Mouse (Mus musculus) MEL (cell line): ENCODE results near the gene Cyp2d11. TPM values are rescaled to one million over a fixed set of nuclear protein-coding genes. Genes with fewer than 3 reads are reported as not detected.

Source experiments
- DNase-seq: peaks from one replicate; pipeline ENCODE4 v3.0.0; 2011; ENCODE audit warnings: low read depth, low spot score
- H3K27ac ChIP-seq: 2 replicates; pipeline ENCODE4 v1.5.1; 2012; ENCODE audit warnings: low read depth, mild to moderate bottlenecking, control low read depth, low read length, moderate library complexity; ENCODE audit not compliant: control insufficient read depth
- H3K27me3 ChIP-seq, 2 experiments: fragments of 150-350 bp in 1 of 2; sonication (generic) in 1 of 2; 2 replicates each; pipeline ENCODE4 v1.6.1; 2012; ENCODE audit warnings: low read length in 2 of 2, mild to moderate bottlenecking in 2 of 2, improper control_type of control experiment in 1 of 2, moderate library complexity in 1 of 2; ENCODE audit not compliant: insufficient read depth in 2 of 2, control insufficient read depth in 1 of 2
- H3K36me3 ChIP-seq, 2 experiments: 2 replicates each; pipeline ENCODE4 v1.6.1; 2012 to 2014; ENCODE audit warnings: low read length in 2 of 2, improper control_type of control experiment in 1 of 2, inconsistent platforms in 1 of 2, mild to moderate bottlenecking in 1 of 2; ENCODE audit not compliant: insufficient read depth in 2 of 2, control insufficient read depth in 1 of 2
- H3K4me1 ChIP-seq, 2 experiments: fragments of 150-350 bp in 1 of 2; sonication (generic) in 1 of 2; 2 replicates each; pipeline ENCODE4 v1.6.1; 2012; ENCODE audit warnings: low read length in 2 of 2, improper control_type of control experiment in 1 of 2, mild to moderate bottlenecking in 1 of 2; ENCODE audit not compliant: insufficient read depth in 2 of 2, control insufficient read depth in 1 of 2
- H3K4me3 ChIP-seq, 2 experiments: fragments of 150-350 bp in 1 of 2; sonication (generic) in 1 of 2; 2 replicates each; pipeline ENCODE4 v1.5.1; 2012; ENCODE audit warnings: low read depth in 2 of 2, low read length in 2 of 2, mild to moderate bottlenecking in 2 of 2, moderate library complexity in 2 of 2, control low read depth in 1 of 2, improper control_type of control experiment in 1 of 2; ENCODE audit not compliant: control insufficient read depth in 1 of 2, insufficient read depth in 1 of 2
- H3K79me2 ChIP-seq: 2 replicates; pipeline ENCODE4 v1.6.1; 2012; ENCODE audit warnings: mild to moderate bottlenecking, low read length, moderate library complexity; ENCODE audit not compliant: control insufficient read depth, poor library complexity, insufficient read depth
- H3K9ac ChIP-seq: 2 replicates; pipeline ENCODE4 v1.6.1; 2012; ENCODE audit warnings: low read depth, mild to moderate bottlenecking, control low read depth, low read length, moderate library complexity; ENCODE audit not compliant: control insufficient read depth, poor library complexity, severe bottlenecking
- H3K9me3 ChIP-seq: fragments of 150-350 bp; sonication (generic); replicated peaks from 2 replicates; pipeline ENCODE4 v1.6.1; 2012; ENCODE audit warnings: mild to moderate bottlenecking, low read length, improper control_type of control experiment, moderate library complexity; ENCODE audit not compliant: insufficient read depth
- CHD1 ChIP-seq: IDR thresholded peaks from 2 replicates; pipeline ENCODE4 v1.6.1; 2012; ENCODE audit warnings: low read depth, mild to moderate bottlenecking, inconsistent platforms, low read length, improper control_type of control experiment
- CHD2 ChIP-seq: IDR thresholded peaks from 2 replicates; pipeline ENCODE4 v1.6.1; 2011; ENCODE audit warnings: low read length, improper control_type of control experiment
- CTCF ChIP-seq, 3 experiments: IDR thresholded peaks in 2 of 3; conservative IDR thresholded peaks in 1 of 3; 2 replicates each; pipeline ENCODE4 v1.5.1; 2011 to 2012; ENCODE audit warnings: low read length in 3 of 3, low read depth in 2 of 3, mild to moderate bottlenecking in 2 of 3, improper control_type of control experiment in 1 of 3, inconsistent platforms in 1 of 3, mixed read lengths in 1 of 3, moderate library complexity in 1 of 3; ENCODE audit not compliant: control insufficient read depth in 1 of 3, insufficient read depth in 1 of 3, poor library complexity in 1 of 3, severe bottlenecking in 1 of 3
- GATA1 ChIP-seq: IDR thresholded peaks from 2 replicates; pipeline ENCODE4 v1.6.1; 2011; ENCODE audit warnings: low read depth, low read length, improper control_type of control experiment
- JUND ChIP-seq: IDR thresholded peaks from 2 replicates; pipeline ENCODE4 v1.6.1; 2011; ENCODE audit warnings: low read depth, mild to moderate bottlenecking, improper control_type of control experiment, low read length
- KAT2A ChIP-seq: conservative IDR thresholded peaks from 2 replicates; pipeline ENCODE4 v1.6.1; 2012; ENCODE audit warnings: low read depth, low read length, improper control_type of control experiment, inconsistent platforms
- MEF2A ChIP-seq: IDR thresholded peaks from 2 replicates; pipeline ENCODE4 v1.6.1; 2014; ENCODE audit warnings: low read depth, mild to moderate bottlenecking, inconsistent platforms, low read length, improper control_type of control experiment; ENCODE audit not compliant: poor library complexity, insufficient replicate concordance, severe bottlenecking; ENCODE audit errors: extremely low read depth
- MXI1 ChIP-seq: IDR thresholded peaks from 2 replicates; pipeline ENCODE4 v1.6.1; 2011; ENCODE audit warnings: mild to moderate bottlenecking, low read depth, low read length, improper control_type of control experiment
- MYB ChIP-seq: IDR thresholded peaks from 2 replicates; pipeline ENCODE4 v1.6.1; 2011; ENCODE audit warnings: mild to moderate bottlenecking, low read depth, low read length, improper control_type of control experiment
- POLR2AphosphoS2 ChIP-seq: IDR thresholded peaks from 2 replicates; pipeline ENCODE4 v1.6.1; 2011; ENCODE audit warnings: low read length, improper control_type of control experiment
- POLR2AphosphoS5 ChIP-seq: IDR thresholded peaks from 2 replicates; pipeline ENCODE4 v1.6.1; 2012; ENCODE audit warnings: low read depth, borderline replicate concordance, mild to moderate bottlenecking, inconsistent platforms, low read length, moderate library complexity, mixed read lengths
- RAD21 ChIP-seq: IDR thresholded peaks from 2 replicates; pipeline ENCODE4 v1.6.1; 2011; ENCODE audit warnings: mild to moderate bottlenecking, low read depth, low read length, improper control_type of control experiment
- SIN3A ChIP-seq: IDR thresholded peaks from 2 replicates; pipeline ENCODE4 v1.6.1; 2012; ENCODE audit warnings: low read length, improper control_type of control experiment, inconsistent platforms
- SMC3 ChIP-seq: IDR thresholded peaks from 2 replicates; pipeline ENCODE4 v1.6.1; 2011; ENCODE audit warnings: low read depth, low read length, improper control_type of control experiment
- TAL1 ChIP-seq: IDR thresholded peaks from 2 replicates; pipeline ENCODE4 v1.6.1; 2012; ENCODE audit warnings: mild to moderate bottlenecking, inconsistent platforms, low read length, moderate library complexity, mixed read lengths
- TBP ChIP-seq: IDR thresholded peaks from 2 replicates; pipeline ENCODE4 v1.8.0; 2011; ENCODE audit warnings: low read depth, low read length, improper control_type of control experiment
- TCF12 ChIP-seq: IDR thresholded peaks from 2 replicates; pipeline ENCODE4 v1.6.1; 2014; ENCODE audit warnings: low read depth, mild to moderate bottlenecking, inconsistent platforms, low read length, improper control_type of control experiment, moderate library complexity
- USF1 ChIP-seq: IDR thresholded peaks from 2 replicates; pipeline ENCODE4 v1.6.1; 2014; ENCODE audit warnings: low read depth, mild to moderate bottlenecking, inconsistent platforms, low read length, improper control_type of control experiment, moderate library complexity
- ZKSCAN1 ChIP-seq: IDR thresholded peaks from 2 replicates; pipeline ENCODE4 v1.6.1; 2012; ENCODE audit warnings: low read depth, mild to moderate bottlenecking, inconsistent platforms, low read length, improper control_type of control experiment, moderate library complexity
- ZNF384 ChIP-seq: IDR thresholded peaks from 2 replicates; pipeline ENCODE4 v1.6.1; 2012; ENCODE audit warnings: low read depth, mild to moderate bottlenecking, inconsistent platforms, low read length, improper control_type of control experiment
- polyA plus RNA-seq, 2 experiments: library from polyadenylated mRNA; stranded (reverse) in 1 of 2; unstranded in 1 of 2; fragments of >175 nt in 1 of 2; fragments of >200 nt in 1 of 2; gene quantifications; 2 replicates each; pipeline versions ENCODE4 v1.2.1 to v1.2.4; 2012; ENCODE audit warnings: low replicate concordance in 2 of 2, low read depth in 1 of 2; ENCODE audit not compliant: insufficient read length in 2 of 2, insufficient read depth in 1 of 2, missing spikeins in 1 of 2
- total RNA-seq: library from RNA; depleted of rRNA; stranded (reverse); fragments of 300-350 nt; gene quantifications from 2 replicates; pipeline ENCODE4 v1.2.3, GENCODE M21; 2012

The Cyp2d11 gene
- total and polyA plus RNA-seq, 3 experiments = not detected

GRCm38 (mm10) chr15:82404163-82404562, 10.3 kb upstream of the Cyp2d11 start:
- Histone ChIP-seq H3K27me3 (peaks cover 0 to 5% of the 10 kb centered on the region in 2 experiments; a peak in 2 of 4 replicates), H3K4me1 (no peaks in the 10 kb centered on the region), H3K9me3 (no peaks in the 10 kb centered on the region), H3K79me2 (no peaks in the 10 kb centered on the region), H3K36me3 (no peaks in the 10 kb centered on the region), H3K27ac (no peak overlapping the region), H3K4me3 (no peak overlapping the region), H3K9ac (no peak overlapping the region)
- TF ChIP-seq POLR2AphosphoS2 (no peak), POLR2AphosphoS5 (no peak), USF1 (no peak), ZNF384 (no peak), GATA1 (no peak), TCF12 (no peak), MXI1 (no peak), CHD2 (no peak), CTCF (IDR thresholded peaks at IDR 0.05 in 2 of 3, conservative IDR thresholded peaks at IDR 0.05 in 1 of 3; ENCODE audit: control insufficient read depth in 1 of 3, insufficient read depth in 1 of 3, low read depth in 2 of 3, low read length in 3 of 3, poor library complexity in 1 of 3, severe bottlenecking in 1 of 3) (no peak), CHD1 (no peak), MEF2A (no peak), KAT2A (no peak), RAD21 (no peak), SMC3 (no peak), SIN3A (no peak), TAL1 (no peak)
- DNase-seq = no peak

GRCm38 (mm10) chr15:82403606-82404005, 9.8 kb upstream of the Cyp2d11 start:
- no peak for DNase-seq
- peaks cover 0 to 5% of the 10 kb centered on the region in 2 experiments; a peak in 2 of 4 replicates for H3K27me3 ChIP-seq

More at GRCm38 (mm10) chr15:82403606-82404005, 9.8 kb upstream of the Cyp2d11 start:
- no peaks in the 10 kb centered on the region for H3K4me1 ChIP-seq
- H3K4me3 ChIP-seq = no peak overlapping the region
- H3K9me3 ChIP-seq = no peaks in the 10 kb centered on the region
- no peaks in the 10 kb centered on the region for H3K36me3 ChIP-seq
- no peak overlapping the region for H3K27ac ChIP-seq
- TF ChIP-seq ZNF384 (no peak), ZKSCAN1 (no peak), TCF12 (no peak), MYB (no peak), POLR2AphosphoS2 (no peak), JUND (no peak), RAD21 (no peak), CHD2 (no peak), TBP (no peak), USF1 (no peak)
- H3K79me2 ChIP-seq = no peaks in the 10 kb centered on the region
- H3K9ac ChIP-seq = no peak overlapping the region
